Mouse (Mus musculus) testis, postnatal 10 days (tissue): ENCODE data around the gene Klhl7.

Experiments used
- DNase-seq: peaks from one replicate; pipeline ENCODE4 v3.0.0; 2021; ENCODE audit warnings: low spot score

The Klhl7 gene

DNA sequence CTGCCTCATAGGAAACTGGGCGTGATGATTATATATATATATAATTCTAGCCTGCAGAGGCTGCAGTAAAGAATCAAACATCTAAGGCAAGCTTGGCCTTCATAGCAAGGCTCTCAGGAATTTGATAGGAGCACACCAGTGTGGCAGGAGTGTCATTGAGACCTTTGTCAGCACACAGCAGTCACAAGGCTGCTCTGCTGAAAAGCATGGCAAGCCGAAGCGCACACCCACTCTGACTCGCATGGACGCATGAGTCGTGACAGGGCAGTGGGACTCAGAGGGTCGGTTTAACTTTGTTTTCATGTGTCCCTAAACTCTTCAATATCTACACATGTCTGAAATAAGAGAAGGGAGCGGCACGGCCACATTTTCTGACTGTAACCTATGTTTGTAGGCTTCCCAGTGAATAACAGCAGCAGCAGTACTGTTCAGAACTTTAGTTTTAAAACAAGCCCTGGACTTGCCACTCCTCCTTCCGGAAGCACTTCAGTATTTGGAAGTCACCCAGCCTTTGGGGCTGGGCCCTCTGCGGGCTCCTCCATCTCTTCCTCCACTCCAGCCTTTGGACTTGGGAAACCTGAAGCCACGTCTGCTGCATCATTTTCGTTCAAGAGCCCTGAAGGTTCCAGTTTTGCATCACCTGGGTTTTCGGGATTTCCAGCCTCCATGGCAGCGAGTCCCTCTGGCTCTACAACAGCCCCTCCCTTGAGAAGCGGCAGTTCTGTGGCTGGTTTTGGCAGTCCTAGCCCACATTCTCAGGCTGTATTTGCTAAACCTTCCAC, 81.3 kb downstream of the Klhl7 start:
- DNase-seq = no peak

DNA sequence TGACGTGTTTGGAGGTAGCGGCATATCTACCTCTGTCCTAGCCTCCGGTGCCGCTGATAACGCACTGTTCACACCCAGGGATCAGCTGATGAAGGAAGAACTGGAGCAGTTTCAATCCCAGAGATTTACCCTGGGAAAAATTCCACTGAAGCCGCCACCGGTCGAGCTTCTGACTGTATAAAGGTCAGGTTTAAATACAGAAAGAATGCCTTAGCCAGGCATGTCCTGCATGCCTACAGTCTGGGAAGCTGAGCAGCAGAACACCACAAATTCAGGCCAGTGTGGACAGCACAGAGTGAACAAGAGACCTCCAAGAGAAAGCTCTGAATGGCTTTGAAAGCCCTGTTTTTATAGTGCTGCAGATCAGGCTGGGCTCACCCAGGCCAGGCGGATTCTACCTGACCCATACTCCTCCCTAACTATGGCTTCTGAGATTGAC, 81.9 kb downstream of the Klhl7 start:
- DNase-seq = no peak

DNA sequence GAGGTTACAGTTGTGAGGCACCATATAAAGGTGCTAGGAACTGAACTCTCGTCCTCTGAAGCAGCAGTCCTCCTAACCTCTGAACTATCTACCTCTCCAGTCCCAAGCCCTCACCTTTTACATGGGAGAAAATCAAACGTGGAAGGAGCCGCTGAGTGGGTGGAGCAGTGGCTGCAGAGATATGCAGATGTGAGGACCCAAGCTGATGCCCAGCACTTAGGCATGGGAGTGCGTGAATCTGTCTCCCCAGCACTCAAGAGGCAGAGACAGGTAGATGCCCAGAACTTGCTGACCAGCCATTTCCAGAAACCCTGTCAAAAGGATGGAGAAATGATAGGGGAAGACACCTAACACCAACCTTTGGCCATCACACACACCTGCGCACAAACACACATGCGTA, 82.7 kb downstream of the Klhl7 start:
- no peak for DNase-seq

DNA sequence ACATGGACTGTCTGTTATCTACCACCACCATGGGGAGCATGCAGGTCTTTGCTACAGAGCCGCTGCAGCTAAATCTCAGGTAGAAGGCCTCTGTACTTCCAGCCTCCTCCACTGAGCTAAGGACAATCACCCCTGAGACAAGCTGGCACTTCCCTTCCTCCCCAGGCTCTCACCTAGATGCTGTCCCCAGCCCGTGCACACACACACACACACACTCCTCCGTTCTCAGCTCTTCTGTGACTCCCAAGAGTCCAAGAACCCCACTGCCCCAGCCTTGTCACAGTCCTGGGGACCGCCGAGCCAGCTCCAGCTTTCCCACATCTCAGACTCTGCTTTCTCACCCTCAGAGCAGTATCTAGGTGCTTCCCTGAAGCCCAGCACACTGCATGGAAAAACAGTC, 83.6 kb downstream of the Klhl7 start:
- DNase-seq = no peak

DNA sequence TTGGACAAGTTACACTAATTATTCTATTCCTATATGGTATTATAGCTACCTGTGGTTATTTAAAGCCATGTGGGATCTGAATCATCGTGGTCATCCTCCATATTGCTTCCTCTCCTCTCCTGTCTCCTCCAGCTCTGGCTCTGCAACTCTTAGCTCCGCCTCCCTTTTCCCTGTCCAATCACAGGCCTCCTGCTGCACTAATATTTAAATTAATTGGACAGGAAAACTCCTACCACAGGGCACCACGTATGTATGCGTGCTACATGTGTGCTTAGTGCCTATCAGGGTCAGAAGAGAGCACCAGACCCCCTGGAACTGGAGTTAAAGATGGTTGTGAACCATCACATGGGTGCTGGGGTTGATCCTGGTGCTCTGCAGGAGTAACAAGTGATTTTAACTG, 88.1 kb downstream of the Klhl7 start:
- DNase-seq = no peak

DNA sequence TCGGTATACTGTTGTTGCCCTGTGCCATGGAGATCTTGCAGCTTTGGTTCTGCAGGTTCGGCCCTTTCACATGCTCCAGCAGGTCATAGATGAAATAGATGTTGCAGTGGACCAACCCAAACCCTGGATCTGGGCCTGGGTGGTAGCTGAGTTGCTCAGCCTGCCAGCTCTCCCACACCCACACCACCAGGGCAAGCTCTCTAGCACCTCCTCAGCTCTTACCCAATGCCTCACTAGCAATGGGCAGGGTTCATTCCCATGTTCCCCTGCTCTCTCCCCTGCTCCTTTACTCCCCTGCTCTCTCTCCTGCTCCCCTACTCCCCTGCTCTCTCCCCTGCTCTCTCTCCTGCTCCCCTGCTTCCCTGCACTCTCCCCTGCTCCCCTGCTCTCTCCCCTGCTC, 91.4 kb downstream of the Klhl7 start:
- no peak for DNase-seq

DNA sequence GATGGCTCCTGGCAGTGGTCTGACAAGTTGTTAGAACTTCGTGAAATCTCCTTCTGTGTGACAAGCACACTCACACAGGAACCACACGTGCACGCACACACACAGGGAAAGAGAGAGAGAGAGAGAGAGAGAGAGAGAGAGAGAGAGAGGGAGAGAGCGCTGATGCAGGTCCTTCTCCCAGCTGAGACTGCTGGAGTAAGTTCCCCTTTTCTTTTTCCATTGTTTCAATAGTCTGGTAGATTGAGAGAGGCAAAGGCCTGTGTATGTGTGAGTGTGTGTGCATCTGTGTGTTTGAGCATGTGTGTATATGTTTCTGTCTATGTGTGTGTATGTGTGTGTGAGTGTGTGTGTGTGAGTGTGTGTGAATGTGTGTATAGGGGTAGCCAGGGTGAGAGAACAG, 100.6 kb downstream of the Klhl7 start:
- no peak for DNase-seq

DNA sequence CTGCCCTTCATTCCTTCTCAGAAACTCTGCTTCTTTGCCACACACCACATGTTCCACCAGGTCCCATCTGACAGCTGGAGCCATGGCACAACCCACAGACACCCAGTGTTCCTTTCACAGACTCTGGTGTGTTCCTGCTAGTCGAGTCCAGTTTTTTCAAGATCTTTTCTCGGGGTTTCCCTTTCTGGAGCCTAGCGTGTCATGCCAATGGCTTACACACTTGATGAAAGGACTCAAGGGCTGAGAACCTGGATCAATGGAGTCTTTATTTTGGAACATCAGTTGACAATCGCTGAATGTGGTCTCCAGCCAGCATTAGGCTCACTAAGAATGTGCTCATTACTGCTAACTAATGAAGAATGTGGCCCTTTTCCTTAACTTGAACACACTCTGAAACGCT, 102.1 kb downstream of the Klhl7 start:
- no peak for DNase-seq

DNA sequence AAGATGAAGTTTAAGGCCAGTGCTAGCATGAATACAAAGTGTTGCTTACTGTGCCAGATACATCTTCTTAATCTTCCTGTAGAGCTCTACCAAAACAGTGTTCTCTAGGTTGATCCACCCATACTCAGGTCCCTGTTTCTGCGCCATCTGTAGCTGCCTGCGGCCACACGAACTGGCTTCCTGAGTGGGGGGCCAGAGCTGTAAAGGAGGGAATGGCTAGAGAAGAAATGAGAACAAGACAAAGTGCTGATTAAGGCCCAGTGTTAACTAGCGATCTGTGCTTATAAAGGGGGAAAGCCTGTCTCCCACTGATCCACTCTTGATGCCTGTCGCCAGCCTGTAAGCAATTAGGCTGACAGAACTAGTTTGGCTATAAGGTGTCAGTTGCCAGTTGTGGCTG, 102.9 kb downstream of the Klhl7 start:
- DNase-seq = no peak

DNA sequence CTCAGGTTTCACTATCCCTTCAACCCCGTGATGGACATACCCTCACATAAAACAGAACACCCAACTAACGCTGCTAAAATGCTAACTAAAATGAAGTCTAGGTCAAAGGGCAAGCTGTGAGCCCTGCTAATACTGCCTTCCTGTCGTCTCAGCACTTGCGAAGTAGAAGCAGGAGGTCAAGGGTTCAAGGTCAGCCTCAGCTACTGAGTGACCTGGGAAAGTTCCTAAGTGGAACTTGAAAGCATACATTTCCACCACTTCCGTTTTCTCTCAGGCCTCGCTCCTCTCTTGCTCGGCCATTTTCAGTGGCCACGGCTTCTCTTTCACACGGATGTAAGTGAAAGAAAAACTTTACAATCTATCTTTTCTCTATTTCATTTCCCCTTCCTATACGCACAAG, 107.6 kb downstream of the Klhl7 start:
- DNase-seq = no peak

DNA sequence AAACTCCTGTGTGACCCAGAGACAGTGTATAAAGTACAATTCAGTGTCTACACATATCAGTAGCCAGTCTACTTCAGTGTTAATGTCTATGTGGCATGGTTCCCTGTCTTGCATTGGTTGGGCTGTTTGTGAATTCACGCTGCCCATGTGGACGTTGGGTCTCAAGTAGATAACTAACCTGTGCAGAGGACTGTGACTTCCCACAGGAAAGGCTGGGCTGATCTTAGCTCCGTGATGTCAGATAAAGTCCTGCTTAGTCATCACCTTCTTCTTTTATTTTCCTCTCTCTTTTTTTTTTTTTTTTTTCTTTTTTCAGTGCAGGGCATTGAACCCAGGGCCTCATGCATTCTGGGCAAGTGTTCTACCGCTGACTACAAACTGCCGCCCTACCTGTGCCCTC, 108.1 kb downstream of the Klhl7 start:
- no peak for DNase-seq
